Mouse (Mus musculus) urinary bladder, postnatal 36 days (tissue): ENCODE data around the gene Sort1.

Source experiments
- DNase-seq, 2 experiments: peaks; one replicate each; pipeline ENCODE4 v3.0.0; 2022; ENCODE audit warnings: low spot score in 2 of 2, mixed read lengths in 1 of 2

The Sort1 gene

GRCm38 (mm10) chr3:108327916-108328315, 44.0 kb downstream of the Sort1 start:
- peak in 1 of 2 experiments; percentile 24 for DNase-seq

GRCm38 (mm10) chr3:108328441-108328841, 44.6 kb downstream of the Sort1 start:
- DNase-seq = peak in 1 of 2 experiments; percentile 47

- DNase-seq = no peak
These were observed 46.9 kb downstream of the Sort1 start for GRCm38 (mm10) chr3:108330812-108331211.

- DNase-seq = no peak
These were observed 53.0 kb downstream of the Sort1 start for GRCm38 (mm10) chr3:108336878-108337277.

GRCm38 (mm10) chr3:108341040-108341439, 57.2 kb downstream of the Sort1 start:
- no peak for DNase-seq

GRCm38 (mm10) chr3:108342185-108342584, 58.3 kb downstream of the Sort1 start:
- DNase-seq = no peak

- DNase-seq = no peak
These were observed 62.0 kb downstream of the Sort1 start for GRCm38 (mm10) chr3:108345855-108346254.

- DNase-seq = no peak
These were observed 64.5 kb downstream of the Sort1 start for GRCm38 (mm10) chr3:108348376-108348775.

- no peak for DNase-seq
These were observed 71.4 kb downstream of the Sort1 start for GRCm38 (mm10) chr3:108355245-108355644.

GRCm38 (mm10) chr3:108357051-108357450, 73.2 kb downstream of the Sort1 start:
- DNase-seq = no peak

GRCm38 (mm10) chr3:108358445-108358844, 74.6 kb downstream of the Sort1 start:
- DNase-seq = no peak

- DNase-seq = no peak
These were observed 77.0 kb downstream of the Sort1 start for GRCm38 (mm10) chr3:108360894-108361293.

GRCm38 (mm10) chr3:108363626-108364025, 79.7 kb downstream of the Sort1 start:
- no peak for DNase-seq

- no peak for DNase-seq
These were observed 80.6 kb downstream of the Sort1 start, which contains the start of gene Mybphl for GRCm38 (mm10) chr3:108364270-108364995. TSS of gene Mybphl (plus strand) at chr3:108364911.

- DNase-seq = no peak
These were observed 83.3 kb downstream of the Sort1 start for GRCm38 (mm10) chr3:108367173-108367572.

GRCm38 (mm10) chr3:108367828-108368227, 83.9 kb downstream of the Sort1 start:
- no peak for DNase-seq

GRCm38 (mm10) chr3:108368721-108369120, 84.8 kb downstream of the Sort1 start:
- no peak for DNase-seq

GRCm38 (mm10) chr3:108372274-108372673, 88.4 kb downstream of the Sort1 start:
- no peak for DNase-seq

GRCm38 (mm10) chr3:108372691-108373090, 88.8 kb downstream of the Sort1 start:
- no peak for DNase-seq

- no peak for DNase-seq
These were observed 95.2 kb downstream of the Sort1 start for GRCm38 (mm10) chr3:108378875-108379663.

GRCm38 (mm10) chr3:108380695-108381094, 96.8 kb downstream of the Sort1 start:
- no peak for DNase-seq

- DNase-seq = no peak
These were observed 98.3 kb downstream of the Sort1 start for GRCm38 (mm10) chr3:108381945-108382875.
